Mouse (Mus musculus) testis, postnatal 10 days (tissue): Measurements from ENCODE around the gene Rpusd3.

Experiments used
- DNase-seq: peaks from one replicate; pipeline ENCODE4 v3.0.0; 2021; ENCODE audit warnings: low spot score

The Rpusd3 gene

GRCm38 (mm10) chr6:113429965-113430364, 10.8 kb upstream of the Rpusd3 start:
- DNase-seq: no peak

- DNase-seq: no peak
Measured at GRCm38 (mm10) chr6:113428006-113428405, 8.9 kb upstream of the Rpusd3 start.

GRCm38 (mm10) chr6:113427397-113427796, 8.3 kb upstream of the Rpusd3 start:
- DNase-seq: peak; percentile 75

- DNase-seq: no peak
Measured at GRCm38 (mm10) chr6:113426696-113427095, 7.6 kb upstream of the Rpusd3 start.

GRCm38 (mm10) chr6:113424187-113424586, 5.0 kb upstream of the Rpusd3 start:
- DNase-seq: no peak

GRCm38 (mm10) chr6:113423000-113423399, 3.9 kb upstream of the Rpusd3 start:
- DNase-seq: no peak

GRCm38 (mm10) chr6:113418441-113419198, 520 bp downstream of the Rpusd3 start:
- DNase-seq: no peak

GRCm38 (mm10) chr6:113416416-113416815, 2.7 kb downstream of the Rpusd3 start:
- DNase-seq: no peak

- DNase-seq: no peak
Measured at GRCm38 (mm10) chr6:113410001-113410400, 9.1 kb downstream of the Rpusd3 start.

- DNase-seq: no peak
Measured at GRCm38 (mm10) chr6:113406683-113407082, 12.5 kb downstream of the Rpusd3 start.

- no peak for DNase-seq
Measured at GRCm38 (mm10) chr6:113405483-113405882, 13.7 kb downstream of the Rpusd3 start.

GRCm38 (mm10) chr6:113404649-113405448, 14.3 kb downstream of the Rpusd3 start:
- no peak for DNase-seq

- no peak for DNase-seq
Measured at GRCm38 (mm10) chr6:113402094-113402493, 17.0 kb downstream of the Rpusd3 start.

GRCm38 (mm10) chr6:113396270-113397030, 22.7 kb downstream of the Rpusd3 start:
- no peak for DNase-seq

- no peak for DNase-seq
Measured at GRCm38 (mm10) chr6:113395501-113395900, 23.6 kb downstream of the Rpusd3 start.

- DNase-seq: no peak
Measured at GRCm38 (mm10) chr6:113394811-113395210, 24.3 kb downstream of the Rpusd3 start.

GRCm38 (mm10) chr6:113393951-113394350, 25.2 kb downstream of the Rpusd3 start:
- DNase-seq: no peak

GRCm38 (mm10) chr6:113392387-113393071, 26.6 kb downstream of the Rpusd3 start:
- DNase-seq: peak; percentile 64

- no peak for DNase-seq
Measured at GRCm38 (mm10) chr6:113392015-113392386, 27.1 kb downstream of the Rpusd3 start.

- no peak for DNase-seq
Measured at GRCm38 (mm10) chr6:113390715-113391114, 28.4 kb downstream of the Rpusd3 start.

GRCm38 (mm10) chr6:113388960-113389359, 30.2 kb downstream of the Rpusd3 start, which contains the start of gene Ttll3:
Gene Ttll3 (plus strand): TSS chr6:113389260.
- no peak for DNase-seq

GRCm38 (mm10) chr6:113386025-113386424, 33.1 kb downstream of the Rpusd3 start:
- DNase-seq: no peak
